Mouse (Mus musculus): ENCODE measurements around the gene Taok3. TPM values are rescaled to one million over a fixed set of nuclear protein-coding genes. Genes with fewer than 3 reads are reported as not detected.

Gene Taok3
- total and polyA plus RNA-seq, 3 experiments = 32.1 to 79.2 TPM; not detected in 1

- Histone ChIP-seq H3K36me3 (ENCODE audit: control insufficient read depth in 1 of 2, insufficient read depth in 2 of 2, low read length in 2 of 2) (peaks cover 0 to 15% of the 10 kb centered on the region in 2 experiments; a peak in 2 of 4 replicates), H3K9me3 (replicated peaks; ENCODE audit: insufficient read depth, low read length) (no peaks in the 10 kb centered on the region), H3K4me1 (ENCODE audit: control insufficient read depth in 1 of 2, insufficient read depth in 2 of 2, low read length in 2 of 2) (no peaks in the 10 kb centered on the region), H3K27ac (ENCODE audit: control insufficient read depth, low read depth, low read length) (no peak overlapping the region), H3K79me2 (ENCODE audit: control insufficient read depth, insufficient read depth, low read length, poor library complexity) (no peaks in the 10 kb centered on the region), H3K9ac (ENCODE audit: control insufficient read depth, low read depth, low read length, poor library complexity, severe bottlenecking) (no peak overlapping the region), H3K27me3 (ENCODE audit: control insufficient read depth in 1 of 2, insufficient read depth in 2 of 2, low read length in 2 of 2) (no peaks in the 10 kb centered on the region), H3K4me3 (ENCODE audit: control insufficient read depth in 1 of 2, insufficient read depth in 1 of 2, low read depth in 2 of 2, low read length in 2 of 2) (no peak overlapping the region)
- TF ChIP-seq ELF1 (IDR thresholded peaks at IDR 0.05; ENCODE audit: low read depth, low read length) (no peak), MYB (IDR thresholded peaks at IDR 0.05; ENCODE audit: low read depth, low read length) (no peak), KAT2A (conservative IDR thresholded peaks at IDR 0.05; ENCODE audit: low read depth, low read length) (no peak)
- no peak for DNase-seq (ENCODE audit: low read depth, low spot score)
Measured at GRCm38 (mm10) chr5:117214016-117214415, 94.1 kb downstream of the Taok3 start.

- no peaks in the 10 kb centered on the region for H3K9me3 ChIP-seq (replicated peaks; ENCODE audit: insufficient read depth, low read length)
- no peak overlapping the region for H3K4me3 ChIP-seq (ENCODE audit: control insufficient read depth in 1 of 2, insufficient read depth in 1 of 2, low read depth in 2 of 2, low read length in 2 of 2)
- no peaks in the 10 kb centered on the region for H3K79me2 ChIP-seq (ENCODE audit: control insufficient read depth, insufficient read depth, low read length, poor library complexity)
- TF ChIP-seq GABPA (IDR thresholded peaks at IDR 0.05; ENCODE audit: low read depth, low read length) (no peak), MAZ (IDR thresholded peaks at IDR 0.05; ENCODE audit: low read depth, low read length) (no peak), USF1 (IDR thresholded peaks at IDR 0.05; ENCODE audit: low read depth, low read length) (no peak), SIN3A (IDR thresholded peaks at IDR 0.05; ENCODE audit: low read length) (no peak), MEF2A (IDR thresholded peaks at IDR 0.05; ENCODE audit: extremely low read depth, insufficient replicate concordance, low read depth, low read length, poor library complexity, severe bottlenecking) (no peak), ZKSCAN1 (IDR thresholded peaks at IDR 0.05; ENCODE audit: low read depth, low read length) (no peak), CHD2 (IDR thresholded peaks at IDR 0.05; ENCODE audit: low read length) (no peak), CHD1 (IDR thresholded peaks at IDR 0.05; ENCODE audit: low read depth, low read length) (no peak), ZC3H11A (IDR thresholded peaks at IDR 0.05; ENCODE audit: low read depth, low read length) (no peak), ZMIZ1 (IDR thresholded peaks at IDR 0.05; ENCODE audit: low read depth, low read length) (no peak), HCFC1 (IDR thresholded peaks at IDR 0.05; ENCODE audit: low read depth, low read length) (no peak), SMC3 (IDR thresholded peaks at IDR 0.05; ENCODE audit: low read depth, low read length) (no peak), TBP (IDR thresholded peaks at IDR 0.05; ENCODE audit: low read depth, low read length) (no peak)
- H3K9ac ChIP-seq (ENCODE audit: control insufficient read depth, low read depth, low read length, poor library complexity, severe bottlenecking) = no peak overlapping the region
- no peak for DNase-seq (ENCODE audit: low read depth, low spot score)
- H3K27ac ChIP-seq (ENCODE audit: control insufficient read depth, low read depth, low read length) = no peak overlapping the region
- H3K27me3 ChIP-seq (ENCODE audit: control insufficient read depth in 1 of 2, insufficient read depth in 2 of 2, low read length in 2 of 2) = no peaks in the 10 kb centered on the region
- H3K4me1 ChIP-seq (ENCODE audit: control insufficient read depth in 1 of 2, insufficient read depth in 2 of 2, low read length in 2 of 2) = no peaks in the 10 kb centered on the region
- H3K36me3 ChIP-seq (ENCODE audit: control insufficient read depth in 1 of 2, insufficient read depth in 2 of 2, low read length in 2 of 2) = peaks cover 0 to 11% of the 10 kb centered on the region in 2 experiments; a peak in 2 of 4 replicates
Measured at GRCm38 (mm10) chr5:117231059-117231458, 111.1 kb downstream of the Taok3 start.
